ENCODE assay signal across 33 mouse cellular contexts in genomic region chr5:97045260-97045659, GRCm38 (mm10).
"Had no signal": no experiment of that assay in that cellular context is flagged by ENCODE, and none has a peak within 500 bp of the region (broad histone marks: within the 10 kb centered on the region; RNA-seq: fewer than 3 reads in every experiment).

No protein-coding gene starts in this region.

- H3K36me3 ChIP-seq: hindbrain, embryonic 12.5 days had no signal

- DNase-seq: heart, adult 2 months; heart, postnatal 10 days; heart, postnatal 14 days; heart, postnatal 36 days; heart, postnatal 4 days; kidney, adult 11 months; kidney, adult 18-20 months; kidney, adult 2 months; kidney, adult 8-10 months; kidney, adult 9 months; kidney, postnatal 10 days; kidney, postnatal 14 days; kidney, postnatal 25 days; kidney, postnatal 36 days; kidney, postnatal 4 days; layer of hippocampus, adult 9-11 months; layer of hippocampus, postnatal 36 days had no signal

- H3K9ac ChIP-seq: heart, embryonic 12.5 days; heart, embryonic 13.5 days; heart, embryonic 15.5 days; hindbrain, embryonic 12.5 days; hindbrain, embryonic 13.5 days; hindbrain, embryonic 14.5 days; hindbrain, embryonic 15.5 days; kidney, embryonic 15.5 days had no signal

- H3K4me1 ChIP-seq: heart, embryonic 10.5 days; heart, embryonic 12.5 days; heart, embryonic 15.5 days; hindbrain, embryonic 10.5 days; hindbrain, embryonic 12.5 days; hindbrain, embryonic 13.5 days; hindbrain, embryonic 15.5 days; kidney, embryonic 15.5 days had no signal

- H3K4me3 ChIP-seq: heart, adult 2 months; heart, embryonic 10.5 days; heart, embryonic 12.5 days; heart, embryonic 13.5 days; heart, embryonic 15.5 days; hindbrain, embryonic 10.5 days; hindbrain, embryonic 12.5 days; hindbrain, embryonic 13.5 days; hindbrain, embryonic 15.5 days; kidney, embryonic 15.5 days; layer of hippocampus, adult 2 months; left cerebral cortex, adult 2 months had no signal

- H3K27me3 ChIP-seq: heart, embryonic 12.5 days; heart, embryonic 13.5 days; heart, embryonic 15.5 days; hindbrain, embryonic 12.5 days; hindbrain, embryonic 13.5 days; hindbrain, embryonic 15.5 days; kidney, embryonic 15.5 days had no signal

- H3K9me3 ChIP-seq: heart, embryonic 10.5 days; heart, embryonic 12.5 days; heart, embryonic 13.5 days; heart, embryonic 15.5 days; hindbrain, embryonic 10.5 days; hindbrain, embryonic 12.5 days; hindbrain, embryonic 13.5 days; hindbrain, embryonic 15.5 days; kidney, embryonic 15.5 days had no signal

- ATAC-seq: hindbrain, embryonic 16.5 days; inflammation-experienced regulatory T-cells, adult 6 months had no signal

- H3K4me2 ChIP-seq: heart, embryonic 11.5 days; heart, embryonic 12.5 days; heart, embryonic 13.5 days; heart, embryonic 15.5 days; hindbrain, embryonic 12.5 days; hindbrain, embryonic 13.5 days; hindbrain, embryonic 14.5 days; hindbrain, embryonic 15.5 days; kidney, embryonic 15.5 days had no signal

- H3K27ac ChIP-seq: heart, adult 2 months; heart, embryonic 10.5 days; heart, embryonic 13.5 days; heart, embryonic 15.5 days; hindbrain, embryonic 10.5 days; hindbrain, embryonic 12.5 days; hindbrain, embryonic 13.5 days; hindbrain, embryonic 14.5 days; hindbrain, embryonic 15.5 days; kidney, embryonic 15.5 days; kidney, postnatal 0 days; layer of hippocampus, adult 2 months; left cerebral cortex, adult 2 months had no signal
